Mouse (Mus musculus) layer of hippocampus, adult 8-10 months (tissue): ENCODE data around the gene Myh13. TPM values are rescaled to one million over a fixed set of nuclear protein-coding genes. Genes with fewer than 3 reads are reported as not detected.
A peak's percentile ranks its signal among the peaks of the same experiment; 100 is the strongest.

Experiments
- DNase-seq, 2 experiments: peaks; one replicate each; pipeline ENCODE4 v3.0.0; 2022; ENCODE audit warnings: low spot score in 2 of 2
- total RNA-seq, 4 experiments: library from RNA; stranded (reverse); gene quantifications; 2 replicates each; pipeline ENCODE4 v1.2.4; 2022

The Myh13 gene
- under 1 TPM in 2 of 4 experiments, not detected in 2; 0.11 to 0.45 TPM for total RNA-seq

- no peak for DNase-seq
These were observed at the start of gene Myh13 for GRCm38 (mm10) chr11:67321358-67321757. Gene Myh13 (plus strand): TSS chr11:67321658.

- no peak for DNase-seq
These were observed 44.8 kb upstream of the Myh13 start, which contains the start of gene Myh8 for GRCm38 (mm10) chr11:67276601-67277174. Gene Myh8 (plus strand): TSS chr11:67277124.

GRCm38 (mm10) chr11:67293440-67293839 is 28.0 kb upstream of the Myh13 start:
- DNase-seq: peak; percentile 26 to 46

GRCm38 (mm10) chr11:67313733-67314452 is 7.6 kb upstream of the Myh13 start:
- no peak for DNase-seq

GRCm38 (mm10) chr11:67326536-67326935 is 5.1 kb downstream of the Myh13 start:
- no peak for DNase-seq

GRCm38 (mm10) chr11:67344556-67344955 is 23.1 kb downstream of the Myh13 start:
- DNase-seq: no peak

GRCm38 (mm10) chr11:67345186-67345855 is 23.9 kb downstream of the Myh13 start:
- DNase-seq: no peak

GRCm38 (mm10) chr11:67345856-67346236 is 24.4 kb downstream of the Myh13 start:
- no peak for DNase-seq

- peak; percentile 47 to 88 for DNase-seq
These were observed 28.8 kb downstream of the Myh13 start for GRCm38 (mm10) chr11:67350153-67350768.

- DNase-seq: no peak
These were observed 31.6 kb downstream of the Myh13 start for GRCm38 (mm10) chr11:67353011-67353410.

GRCm38 (mm10) chr11:67358031-67358430 is 36.6 kb downstream of the Myh13 start:
- DNase-seq: no peak

- no peak for DNase-seq
These were observed 40.8 kb downstream of the Myh13 start for GRCm38 (mm10) chr11:67362236-67362635.

- DNase-seq: no peak
These were observed 43.1 kb downstream of the Myh13 start for GRCm38 (mm10) chr11:67364551-67364950.

- DNase-seq: no peak
These were observed 43.7 kb downstream of the Myh13 start for GRCm38 (mm10) chr11:67364986-67365721.

- no peak for DNase-seq
These were observed 45.5 kb downstream of the Myh13 start for GRCm38 (mm10) chr11:67366936-67367335.

- DNase-seq: peak in 1 of 2 experiments; percentile 25
These were observed 51.9 kb downstream of the Myh13 start for GRCm38 (mm10) chr11:67373333-67373732.

GRCm38 (mm10) chr11:67376308-67376707 is 54.9 kb downstream of the Myh13 start:
- DNase-seq: no peak

- no peak for DNase-seq
These were observed 58.4 kb downstream of the Myh13 start for GRCm38 (mm10) chr11:67379703-67380510.

GRCm38 (mm10) chr11:67381833-67382232 is 60.4 kb downstream of the Myh13 start:
- no peak for DNase-seq

- DNase-seq: no peak
These were observed 63.2 kb downstream of the Myh13 start for GRCm38 (mm10) chr11:67384653-67385052.
